Mouse (Mus musculus) megakaryocyte-erythroid progenitor cell, adult 5-6 weeks (primary cell): ENCODE measurements around the gene Ppy. TPM values are rescaled to one million over a fixed set of nuclear protein-coding genes. Genes with fewer than 3 reads are reported as not detected.

Source experiments
- ATAC-seq: replicated peaks from 2 replicates; pipeline ENCODE4 v1.8.0; 2016; ENCODE audit warnings: mild to moderate bottlenecking, inconsistent platforms; ENCODE audit not compliant: severe bottlenecking, poor library complexity, low FRiP score, low TSS enrichment
- total RNA-seq, 2 experiments: library from RNA; stranded (forward) in 1 of 2; stranded (reverse) in 1 of 2; fragments of 200-1000, 215-1000 nt in 1 of 2; fragments of >200 nt in 1 of 2; fragmentation: Nextera tagmentation in 1 of 2; gene quantifications; 2 replicates each; pipeline ENCODE4 v1.2.3; 2014 to 2017

Gene Ppy
- total RNA-seq, 2 experiments from 2014 or later, result not detected

DNA sequence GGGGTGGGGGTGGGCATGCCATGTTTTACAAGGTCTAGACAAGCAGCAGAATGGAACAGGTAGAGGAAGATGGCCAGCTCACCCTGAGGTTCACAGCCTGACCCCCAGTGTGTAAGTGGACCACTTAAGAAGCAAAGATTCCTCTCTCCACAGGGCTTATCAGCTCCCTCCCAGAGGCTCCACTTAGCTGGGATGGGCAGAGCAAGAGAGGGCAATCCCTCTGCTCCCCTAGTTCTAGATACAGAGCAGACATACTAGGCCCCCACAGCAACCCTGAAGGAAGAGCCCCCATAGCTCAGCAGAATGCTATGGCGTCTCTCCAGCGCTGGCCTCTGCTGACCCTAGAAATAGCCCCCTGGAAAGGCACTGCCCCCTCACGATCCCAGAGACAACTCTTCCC, 5.4 kb downstream of the Ppy start:
- ATAC-seq, result no peak

DNA sequence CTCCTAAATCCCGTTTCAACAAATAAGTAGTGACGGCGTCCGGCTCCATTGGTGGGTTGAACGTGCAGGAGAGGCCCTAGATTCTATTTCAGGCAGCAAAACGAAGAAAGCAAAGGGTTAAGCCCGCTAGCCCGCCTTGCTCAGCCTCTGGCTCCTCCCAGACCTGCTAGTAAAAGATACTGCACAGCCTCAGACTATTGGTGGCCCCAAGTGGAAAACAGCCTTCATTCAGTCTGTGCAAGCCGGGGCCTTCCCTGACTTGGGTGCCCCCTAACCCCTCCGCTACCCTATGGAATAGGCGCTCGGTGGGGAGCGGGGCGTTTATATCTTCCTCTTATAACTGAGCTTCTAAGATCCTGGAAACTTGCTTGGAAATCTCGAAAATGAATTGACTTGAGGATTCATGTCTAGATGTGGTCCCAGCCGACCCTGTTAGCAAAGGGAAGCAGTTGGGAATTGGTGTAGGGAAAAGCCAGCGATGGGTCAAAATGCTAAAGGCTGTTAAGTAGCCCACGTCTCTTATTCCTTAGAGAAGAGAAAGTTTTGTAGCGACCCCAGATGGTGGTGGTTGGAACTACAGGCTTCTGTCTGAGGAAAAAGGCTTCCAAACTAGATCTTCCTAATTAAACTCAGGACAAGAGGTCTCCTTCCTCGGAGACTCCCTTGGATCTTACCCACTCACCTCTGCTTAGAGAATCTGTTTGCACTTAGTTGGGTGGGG, 11.9 kb downstream of the Ppy start:
- peak; percentile 81 for ATAC-seq

DNA sequence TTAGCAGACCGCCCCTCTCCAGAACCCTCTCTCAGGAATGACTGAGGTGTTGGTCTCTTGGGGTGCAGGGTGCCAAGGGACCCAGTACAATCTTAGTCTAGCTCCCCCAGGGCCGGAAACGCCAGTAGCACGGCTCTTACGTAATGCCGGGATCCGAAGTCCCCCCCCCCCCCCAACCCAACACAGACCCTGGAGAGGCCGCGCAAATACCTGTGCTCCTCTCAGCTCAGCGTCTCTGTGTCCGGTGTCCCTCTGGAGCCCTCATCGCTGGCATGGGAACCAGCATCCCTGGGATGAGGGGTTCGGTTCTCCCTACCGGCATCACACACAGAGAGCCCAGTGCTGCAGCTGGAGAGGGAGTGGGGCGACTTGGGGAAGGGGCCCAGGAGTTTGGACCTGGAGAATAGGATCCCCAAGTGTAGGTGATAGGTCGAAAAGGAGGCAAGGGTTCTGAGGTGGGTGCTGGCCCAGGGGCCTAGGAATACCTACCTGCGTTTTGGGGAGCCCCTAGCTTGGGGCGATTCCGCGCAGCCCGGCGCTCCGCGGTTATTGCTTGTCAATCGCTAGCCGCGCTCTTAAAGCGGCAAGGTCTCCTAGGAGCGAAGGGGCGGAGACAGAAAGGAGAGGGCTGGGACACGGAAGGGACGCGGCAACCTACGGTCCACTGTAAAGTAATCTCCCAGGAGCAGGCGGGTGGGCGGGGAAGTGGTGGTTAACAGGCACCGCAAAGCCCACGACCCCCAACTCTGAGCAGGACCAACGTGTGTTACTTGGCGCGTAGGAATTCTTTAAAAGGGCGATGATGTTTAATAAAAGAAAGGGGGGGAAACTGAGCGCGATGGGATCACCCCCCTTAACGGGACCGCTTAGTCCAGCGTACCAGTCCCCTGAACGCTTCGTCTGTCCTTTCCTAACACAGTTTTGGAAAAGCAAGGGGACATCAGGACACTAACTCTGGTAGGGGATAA, 12.9 kb downstream of the Ppy start, which contains the start of gene Mpp2:
Gene Mpp2 (minus strand): TSS at position 585 of the 968 bp plus-strand sequence.
- peak; percentile 78 for ATAC-seq

DNA sequence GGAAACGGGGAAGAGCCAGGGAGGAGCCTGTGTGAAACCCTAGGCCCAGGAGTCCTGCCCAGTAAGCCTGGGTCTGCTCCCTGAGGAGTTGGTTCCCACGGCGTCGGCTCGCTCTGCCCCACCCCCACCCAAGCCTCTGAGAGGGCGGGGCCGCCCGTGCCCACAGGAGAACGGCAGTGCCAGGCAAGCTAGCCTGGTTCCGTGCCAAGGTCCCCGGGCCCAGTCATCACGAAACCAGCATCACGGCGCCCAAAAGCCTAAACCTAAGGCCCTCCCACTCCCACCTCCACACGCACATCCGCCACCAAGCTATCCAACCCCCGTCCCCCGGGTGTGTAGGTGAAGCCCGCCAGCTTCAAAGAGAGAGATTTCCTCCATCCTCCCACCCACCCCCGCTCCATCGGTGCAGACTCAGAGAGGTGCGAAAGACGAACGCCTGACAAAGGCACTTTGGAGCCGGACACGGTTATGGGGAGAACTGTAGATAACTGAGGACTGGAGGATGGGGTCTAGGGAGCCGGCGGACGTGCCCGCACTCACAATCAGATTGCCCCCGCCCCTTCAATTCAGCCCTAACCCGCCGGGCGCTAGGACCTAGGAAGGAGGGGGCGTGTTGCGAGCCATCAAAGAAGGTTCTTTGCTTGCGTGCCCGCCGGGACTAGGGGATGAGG, 13.9 kb downstream of the Ppy start:
- peak; percentile 25 for ATAC-seq

DNA sequence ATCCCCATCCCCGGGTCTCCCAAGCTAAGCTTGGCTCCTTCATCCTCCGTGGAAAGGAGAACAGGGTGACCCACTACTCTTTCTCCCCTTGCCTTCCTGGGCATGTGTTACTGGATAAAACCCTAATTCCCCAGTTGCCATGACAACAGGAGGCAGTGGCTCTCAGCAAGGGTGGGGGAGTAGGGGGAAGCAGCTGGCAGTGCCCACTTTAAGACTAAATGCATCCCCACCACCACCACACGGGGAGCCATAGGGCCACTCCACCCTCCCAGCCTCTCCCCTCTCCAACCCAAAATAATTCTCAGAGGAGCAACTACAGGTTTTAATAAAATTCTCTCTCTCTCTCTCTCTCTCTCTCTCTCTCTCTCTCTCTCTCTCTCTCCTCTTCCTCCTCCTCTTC, 14.8 kb downstream of the Ppy start:
- no peak for ATAC-seq

DNA sequence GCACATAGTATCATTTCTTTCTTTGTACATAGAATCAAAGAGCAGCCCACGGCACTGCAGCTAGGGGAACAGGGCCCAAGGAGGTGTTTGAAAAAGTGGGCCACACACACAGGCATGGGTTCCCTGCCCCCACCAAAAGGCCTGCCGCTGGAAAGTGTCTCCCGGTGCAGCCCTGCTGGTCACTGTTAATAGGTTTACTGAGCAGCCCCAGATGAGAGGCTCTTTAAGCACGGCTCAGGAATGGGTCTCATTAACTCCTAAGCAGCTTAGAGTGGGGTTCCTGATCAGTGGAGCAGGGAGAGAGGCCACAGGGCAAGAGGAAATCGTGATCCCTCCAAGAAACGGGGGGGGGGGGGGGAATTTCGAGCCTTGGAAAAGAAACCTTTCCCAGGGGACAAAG, 17.0 kb downstream of the Ppy start:
- no peak for ATAC-seq

DNA sequence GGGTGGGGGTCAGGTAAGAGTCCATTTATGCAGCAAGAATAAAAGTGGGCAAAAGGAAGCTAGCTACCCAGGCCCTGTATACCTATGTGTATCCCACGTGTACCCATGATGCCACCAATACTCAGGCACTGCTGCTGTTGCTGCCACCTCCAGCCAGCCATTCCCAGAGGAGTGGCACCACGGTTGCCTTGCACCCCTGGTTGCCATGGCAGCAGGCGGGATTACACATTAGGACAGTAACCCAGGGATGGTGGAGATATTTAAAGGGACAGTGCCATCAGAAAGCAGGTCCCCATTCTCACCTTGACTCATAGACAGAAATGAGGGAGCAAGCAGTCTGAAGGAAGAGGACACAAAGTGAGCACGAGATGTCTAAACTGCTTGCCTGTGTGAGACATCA, 17.9 kb downstream of the Ppy start:
- ATAC-seq, result no peak

DNA sequence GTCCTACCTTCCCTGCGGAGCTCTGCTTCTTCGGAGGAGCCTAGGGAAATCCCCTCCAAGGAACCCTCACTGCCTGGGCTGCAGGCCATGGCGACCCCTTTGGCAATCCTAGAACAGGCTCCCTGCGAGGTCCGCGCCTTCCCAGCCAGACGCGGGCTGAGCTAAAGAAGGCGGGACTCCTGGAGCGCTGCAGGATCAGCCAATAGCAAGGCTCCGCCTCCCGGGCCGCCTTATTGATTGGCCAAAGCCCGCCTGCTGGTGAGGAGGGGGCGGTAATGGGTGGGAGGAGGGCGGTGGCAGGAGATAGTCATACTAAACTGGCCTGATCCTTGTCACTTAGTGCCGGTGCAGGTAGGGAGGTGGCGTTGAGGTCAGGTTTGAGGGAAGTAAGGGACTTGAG, 18.8 kb downstream of the Ppy start:
- ATAC-seq, result peak; percentile 35; the same call in 1 of the 2 replicates

DNA sequence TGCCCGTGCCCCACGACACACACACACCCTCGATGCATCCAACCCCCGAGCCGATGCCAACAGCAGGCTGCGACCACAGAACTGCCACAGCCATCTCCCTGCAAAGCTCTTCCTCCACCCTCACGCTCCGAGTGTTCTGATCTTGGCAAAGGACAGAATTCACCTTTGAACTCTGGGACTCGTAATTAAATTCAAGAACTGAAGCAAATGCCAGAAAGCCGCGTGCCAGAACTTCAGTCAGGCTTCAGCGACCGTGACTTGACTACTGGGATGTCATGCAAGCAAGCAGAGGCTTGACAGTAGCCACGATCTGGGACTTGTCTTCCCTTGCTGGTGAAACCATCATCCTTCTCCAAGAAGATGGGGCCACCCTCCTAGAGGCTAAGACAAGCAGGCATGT, 27.4 kb downstream of the Ppy start:
- ATAC-seq, result no peak

DNA sequence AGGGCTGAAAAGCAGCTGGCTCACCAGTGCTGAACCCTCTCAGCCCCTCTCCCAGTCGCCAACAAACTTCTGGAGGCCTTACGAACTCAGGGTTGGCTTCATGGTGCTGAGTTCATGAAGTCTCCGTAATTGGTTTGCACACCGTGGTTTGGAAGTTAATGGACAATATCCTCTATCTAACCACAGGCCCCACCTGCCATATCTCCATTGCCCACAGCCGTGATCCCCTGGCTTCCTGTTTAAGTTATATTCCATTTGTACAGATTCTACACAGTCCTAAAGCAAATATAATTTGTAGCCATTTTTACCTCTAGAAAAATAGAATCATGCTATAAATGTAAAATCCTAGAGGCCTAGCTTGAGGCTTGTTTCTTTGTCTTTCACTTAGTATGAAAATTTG, 28.4 kb downstream of the Ppy start:
- ATAC-seq, result no peak

DNA sequence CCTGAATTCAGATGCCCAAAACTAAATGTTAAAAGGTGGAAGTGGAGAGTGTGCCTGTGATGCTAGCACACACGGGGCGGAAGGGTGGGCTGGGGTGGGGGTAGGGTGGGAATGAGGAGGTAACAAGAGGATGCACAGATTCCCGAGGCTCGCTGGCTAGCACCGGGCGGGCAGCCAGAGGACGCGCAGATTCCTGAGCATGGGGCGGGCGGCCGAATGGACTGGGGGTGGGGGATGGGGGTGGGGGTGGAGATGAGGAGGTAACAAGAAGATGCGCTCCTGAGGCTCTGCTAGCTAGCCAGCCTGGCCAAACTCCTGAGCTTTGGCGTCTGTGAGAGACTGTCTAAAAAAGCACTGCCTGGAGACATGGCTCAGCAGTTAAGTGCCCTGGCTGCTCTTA, 30.7 kb downstream of the Ppy start:
- no peak for ATAC-seq

DNA sequence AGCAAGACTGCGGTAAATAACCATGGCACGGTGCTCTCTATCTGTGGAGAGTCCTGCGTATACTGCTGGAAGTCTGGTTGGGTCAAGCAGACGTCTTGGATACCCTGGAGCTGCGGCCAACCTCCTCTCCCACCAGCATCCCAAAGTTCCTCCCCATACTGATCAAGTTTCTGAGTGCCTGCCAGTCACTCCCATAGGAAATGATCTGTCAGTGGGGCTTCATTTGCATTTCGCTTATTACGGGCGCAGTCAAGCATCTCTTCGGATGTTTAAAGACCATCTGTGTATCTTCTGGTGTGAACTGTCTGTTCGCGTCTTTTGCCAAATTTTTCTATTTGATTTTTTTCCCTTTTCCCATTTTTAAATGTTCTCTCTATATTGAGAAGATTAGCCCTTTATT, 31.5 kb downstream of the Ppy start:
- ATAC-seq, result no peak

DNA sequence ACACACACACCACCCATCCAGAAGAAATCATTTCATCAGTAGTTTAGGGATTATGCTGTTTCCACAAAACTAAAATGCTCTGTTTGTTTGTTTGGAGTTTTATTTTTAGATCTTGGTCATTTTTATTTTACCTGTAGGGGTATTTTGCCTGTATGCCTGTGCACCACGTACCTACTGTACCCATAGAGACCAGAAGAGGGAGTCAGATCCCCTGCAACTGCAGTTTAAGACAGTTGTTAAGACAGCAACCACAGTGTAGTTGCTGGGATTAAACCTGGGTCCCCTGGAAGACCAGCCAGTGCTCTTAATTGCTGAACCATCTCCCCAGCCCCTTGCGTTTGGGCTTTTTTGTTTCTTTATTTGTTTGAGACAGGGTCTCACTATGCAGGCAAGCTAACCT, 32.1 kb downstream of the Ppy start:
- ATAC-seq, result no peak

DNA sequence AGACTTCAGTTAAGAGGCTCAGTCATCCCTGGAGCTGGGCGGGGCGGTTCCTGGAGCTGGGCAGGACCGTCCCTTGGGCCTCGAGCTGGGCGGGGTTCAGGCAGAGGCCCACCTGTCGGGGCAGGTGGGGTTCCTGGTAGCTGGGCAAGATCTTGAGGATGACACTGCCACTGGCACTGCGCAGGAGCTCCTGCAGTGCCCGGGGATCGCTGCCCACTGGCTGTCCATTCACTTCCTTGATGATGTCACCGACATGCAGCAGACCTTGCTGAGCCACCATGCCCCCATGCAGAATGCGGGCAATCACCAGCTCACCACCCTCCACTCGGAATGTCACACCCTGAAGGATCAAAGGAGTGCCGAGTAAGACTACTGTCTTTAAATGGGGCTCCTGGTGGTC, 38.0 kb downstream of the Ppy start:
- ATAC-seq, result no peak

DNA sequence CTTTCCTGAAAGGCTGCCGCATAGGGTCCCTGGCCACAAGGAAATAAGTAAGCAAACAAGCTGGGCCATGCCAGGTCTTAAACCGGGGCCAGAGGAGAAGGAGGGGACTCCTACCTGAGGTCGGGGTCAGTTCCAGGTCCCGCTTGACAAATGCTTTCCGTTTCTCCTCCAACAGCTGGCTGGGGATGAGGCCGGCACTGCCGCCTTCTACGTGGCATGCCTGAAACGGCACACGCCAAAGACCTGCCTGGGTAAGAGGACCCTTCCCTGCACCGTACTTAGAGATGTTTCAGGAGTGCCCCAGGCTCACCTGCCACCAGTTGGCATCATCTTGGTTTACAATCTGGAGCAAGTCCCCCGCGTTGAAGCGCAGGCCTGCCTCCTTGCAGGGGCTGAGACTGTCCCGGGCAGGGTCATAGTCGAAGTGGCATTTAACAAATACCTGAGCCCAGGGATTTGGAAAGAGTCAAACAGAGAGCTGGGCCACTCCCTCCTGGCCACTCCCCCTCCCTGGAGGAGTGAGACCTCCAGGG, 39.1 kb downstream of the Ppy start:
- ATAC-seq, result no peak

DNA sequence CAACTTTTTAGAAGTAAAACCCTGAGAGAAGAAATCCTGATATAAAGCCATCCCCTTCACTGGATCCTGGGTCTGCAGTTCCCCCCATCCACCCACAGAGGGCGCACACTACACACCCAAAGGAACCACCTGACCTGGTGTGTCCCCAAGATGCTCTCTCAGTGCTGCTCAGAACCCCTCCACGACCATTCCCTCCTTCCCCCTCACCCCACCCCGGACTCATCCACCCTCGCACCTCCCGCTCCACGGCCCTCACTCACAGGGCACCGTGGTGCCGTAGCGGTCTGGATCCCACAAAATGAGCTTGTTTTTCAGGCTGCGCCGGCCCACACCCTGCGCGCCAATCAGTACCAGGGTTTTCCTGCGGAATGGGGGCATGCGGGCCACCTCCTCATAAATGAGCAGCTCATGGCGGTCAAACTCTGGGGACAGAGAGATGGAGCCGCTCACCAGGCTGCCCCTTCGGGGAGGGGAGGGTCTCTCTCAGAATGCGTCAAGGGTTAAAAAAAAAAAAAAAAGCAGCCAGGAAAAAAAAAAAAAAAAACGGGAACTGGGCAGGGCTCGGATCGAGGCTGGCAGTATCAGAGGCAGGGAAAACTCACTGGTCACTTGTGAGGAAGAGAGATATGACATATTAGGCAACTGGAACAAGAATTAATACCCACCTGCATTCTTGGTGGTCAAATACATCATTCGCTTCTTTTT, 39.7 kb downstream of the Ppy start:
- peak; percentile 63 for ATAC-seq

DNA sequence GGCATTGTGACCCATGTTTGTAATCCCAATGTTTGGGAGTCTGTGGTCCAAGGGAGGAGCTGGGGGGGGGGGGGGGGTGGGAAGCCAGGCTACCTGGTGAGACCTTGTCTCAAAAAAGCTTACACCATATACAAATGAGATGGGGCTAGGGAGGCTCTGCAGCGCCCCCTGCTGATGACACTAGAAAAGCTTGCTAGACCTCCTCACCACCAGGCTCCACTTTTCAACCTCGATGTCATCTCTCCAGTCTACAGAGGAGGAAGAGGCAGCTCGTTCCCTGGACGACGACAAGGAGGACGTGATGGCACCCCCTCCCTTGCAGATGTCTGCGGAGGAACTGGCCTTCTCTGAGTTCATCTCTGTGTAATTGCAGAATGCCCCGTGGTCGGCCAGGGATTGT, 47.3 kb downstream of the Ppy start:
- ATAC-seq, result 0 out of 2 replicates have a peak, but pooled peaks have one; percentile 46

DNA sequence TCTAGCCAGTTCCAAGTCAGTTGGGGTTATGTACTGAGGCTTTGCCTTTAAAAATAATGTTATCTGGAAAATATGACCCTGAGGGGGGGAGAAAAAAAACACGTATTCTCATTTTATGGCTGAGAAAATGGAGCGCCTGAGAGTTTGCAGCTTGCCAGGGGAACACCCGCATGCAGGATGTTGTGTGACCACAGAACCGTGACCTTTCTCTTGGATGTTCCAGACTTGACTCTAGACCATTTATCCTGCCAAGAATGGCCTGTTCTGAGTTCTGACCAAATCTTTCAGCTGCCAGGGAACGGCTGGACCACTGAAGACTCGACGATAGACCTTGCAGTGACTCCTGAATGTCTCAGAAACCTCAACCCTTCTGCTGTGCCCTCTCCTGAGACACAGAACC, 47.9 kb downstream of the Ppy start:
- no peak for ATAC-seq

DNA sequence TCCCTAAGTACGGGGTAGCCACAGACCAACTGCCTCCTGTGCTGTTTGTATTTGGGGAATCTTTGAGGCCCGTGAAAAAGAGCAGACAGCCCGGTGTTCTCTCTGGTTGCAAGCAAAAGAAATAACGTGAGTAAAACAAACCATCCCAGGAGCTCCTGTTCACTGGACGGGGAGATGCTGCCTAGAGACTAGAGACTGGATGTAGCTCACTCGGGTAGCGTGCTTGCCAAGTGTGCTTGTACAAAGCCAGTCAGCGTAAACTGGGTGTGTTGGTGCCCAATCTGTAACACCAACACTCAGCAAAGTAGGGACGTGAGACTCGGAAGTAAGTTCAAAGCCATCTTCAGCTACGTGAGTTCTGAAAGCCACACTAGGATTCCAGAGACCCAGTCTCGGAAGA, 48.4 kb downstream of the Ppy start:
- ATAC-seq, result no peak
